Mouse (Mus musculus) liver, embryonic 14 days (tissue): ENCODE results near the gene Gm45233. TPM values are rescaled to one million over a fixed set of nuclear protein-coding genes. Genes with fewer than 3 reads are reported as not detected.

ENCODE experiments used
- polyA plus RNA-seq: library from polyadenylated mRNA; depleted of rRNA; stranded (reverse); fragments of >200 nt; gene quantifications from 2 replicates; pipeline ENCODE4 v1.2.3, GENCODE M21; 2012; rRNA removed

Gene Gm45233
- 0.12 and 0.28 TPM in 2 replicates for polyA plus RNA-seq

GRCm38 (mm10) chr7:43443917-43444293 lies at the start of gene Gm45233, which contains the start of gene Etfb:
Gm45233 (plus strand) TSS chr7:43444128.
Etfb (plus strand) TSS chr7:43444083.

GRCm38 (mm10) chr7:43408131-43408553 lies 35.8 kb upstream of the Gm45233 start, which contains the start of gene Siglecg:
Siglecg (plus strand) TSS chr7:43408204.

GRCm38 (mm10) chr7:43427406-43427805 lies 16.5 kb upstream of the Gm45233 start, which contains the start of gene Lim2:
Lim2 (plus strand) TSS chr7:43427670.

GRCm38 (mm10) chr7:43436341-43437255 lies 7.3 kb upstream of the Gm45233 start, which contains the start of gene Nkg7:
Nkg7 (plus strand) TSS chr7:43437073.

GRCm38 (mm10) chr7:43440482-43440881 lies 3.4 kb upstream of the Gm45233 start, which contains the start of gene Cldnd2:
Cldnd2 (plus strand) TSS chr7:43440782.

GRCm38 (mm10) chr7:43462851-43463250 lies 18.9 kb downstream of the Gm45233 start, which contains the start of gene Vsig10l:
Vsig10l (plus strand) TSS chr7:43463151.

GRCm38 (mm10) chr7:43489631-43490125 lies 45.8 kb downstream of the Gm45233 start, which contains the start of gene Iglon5:
Iglon5 (minus strand) TSS chr7:43490075.

Other genes with a start within 250 kb of the Gm45233 start
- gene Zfp715, start 130.8 kb upstream of the Gm45233 start, polyA plus RNA-seq = 3.4 and 4.5 TPM in 2 replicates
- gene Siglecf, start 92.8 kb upstream of the Gm45233 start, polyA plus RNA-seq = 1.8 and 2.6 TPM in 2 replicates
- 0.63 and 0.76 TPM in 2 replicates for gene Siglecg, start 35.9 kb upstream of the Gm45233 start, polyA plus RNA-seq
- gene Lim2, start 16.5 kb upstream of the Gm45233 start, polyA plus RNA-seq = 0.03 and 0.06 TPM in 2 replicates
- 2.4 and 4.1 TPM in 2 replicates for gene Nkg7, start 7.1 kb upstream of the Gm45233 start, polyA plus RNA-seq
- gene Cldnd2, start 3.3 kb upstream of the Gm45233 start, polyA plus RNA-seq = not detected in 2 replicates
- 127 and 139 TPM in 2 replicates for gene Etfb, start within 50 bp of the Gm45233 start, polyA plus RNA-seq
- 0.43 and 0.80 TPM in 2 replicates for gene Vsig10l, start 19.0 kb downstream of the Gm45233 start, polyA plus RNA-seq
- gene Iglon5, start 45.9 kb downstream of the Gm45233 start, polyA plus RNA-seq = 0.03 and 0.09 TPM in 2 replicates
- gene 4931406B18Rik, start 61.8 kb downstream of the Gm45233 start, polyA plus RNA-seq = not detected in 2 replicates
- 0.93 and 1.2 TPM in 2 replicates for gene Cd33, start 100.3 kb downstream of the Gm45233 start, polyA plus RNA-seq
- gene Zfp658, start 118.1 kb downstream of the Gm45233 start, polyA plus RNA-seq = 0.29 and 0.36 TPM in 2 replicates
- 0.72 and 0.96 TPM in 2 replicates for gene Zfp719, start 135.5 kb downstream of the Gm45233 start, polyA plus RNA-seq
- 0.02 TPM in 1 of 2 replicates, not detected in the other for gene Zfp819, start 163.0 kb downstream of the Gm45233 start, polyA plus RNA-seq
- not detected in 2 replicates for gene Ceacam18, start 190.6 kb downstream of the Gm45233 start, polyA plus RNA-seq
- 1.2 and 2.0 TPM in 2 replicates for gene Siglece, start 216.0 kb downstream of the Gm45233 start, polyA plus RNA-seq
- gene Ctu1, start 227.9 kb downstream of the Gm45233 start, polyA plus RNA-seq = 2.7 and 3.1 TPM in 2 replicates
- gene Klk14, start 246.3 kb downstream of the Gm45233 start, polyA plus RNA-seq = 0.03 TPM in 2 replicates